Mouse (Mus musculus): ENCODE data around the gene Atxn3. TPM values are rescaled to one million over a fixed set of nuclear protein-coding genes. Genes with fewer than 3 reads are reported as not detected.
A peak's percentile ranks its signal among the peaks of the same experiment; 100 is the strongest.

Atxn3 gene
- total and polyA plus RNA-seq, 2 experiments from 2014 or later, result 8.9 to 13.7 TPM

DNA sequence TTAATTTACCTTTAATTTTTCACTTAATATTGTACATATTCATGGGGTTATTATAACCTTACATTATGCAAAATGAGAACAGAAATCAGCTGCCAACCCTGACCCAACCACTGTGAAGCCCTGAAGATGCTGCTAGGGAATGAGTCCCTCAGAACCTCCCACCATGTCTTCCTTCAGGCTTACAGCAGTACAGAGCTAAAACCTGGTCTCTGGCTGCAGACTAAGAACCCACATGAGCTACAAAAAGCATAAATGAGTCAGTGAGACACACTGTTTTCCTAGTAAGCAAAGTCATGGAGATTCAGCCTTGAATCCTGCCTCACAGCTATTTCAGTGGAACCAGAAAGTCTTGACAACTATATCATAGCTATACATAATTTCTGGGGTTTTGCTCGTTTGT lies 29.6 kb downstream of the Atxn3 start:
- no peak overlapping the region for H3K4me3 ChIP-seq (ENCODE audit: low read depth, low read length)
- no peak overlapping the region for H3K9ac ChIP-seq
- H3K27ac ChIP-seq (ENCODE audit: low read depth, low read length), result no peak overlapping the region
- peaks cover 70% of the 10 kb centered on the region for H3K36me3 ChIP-seq (ENCODE audit: insufficient read depth)
- H3K9me3 ChIP-seq (ENCODE audit: low read length), result no peaks in the 10 kb centered on the region
- no peak for DNase-seq
- TF ChIP-seq CTCF (IDR thresholded peaks at IDR 0.05; ENCODE audit: low read depth), result no peak
- no peak for ATAC-seq
- WGBS, result 85% methylated on average over 1 of the region's 1 CpGs
- no peaks in the 10 kb centered on the region for H3K4me1 ChIP-seq (ENCODE audit: insufficient read depth)
- no peaks in the 10 kb centered on the region for H3K27me3 ChIP-seq (ENCODE audit: insufficient read depth, low read length)
- H3K4me2 ChIP-seq (ENCODE audit: low read depth), result no peak overlapping the region

DNA sequence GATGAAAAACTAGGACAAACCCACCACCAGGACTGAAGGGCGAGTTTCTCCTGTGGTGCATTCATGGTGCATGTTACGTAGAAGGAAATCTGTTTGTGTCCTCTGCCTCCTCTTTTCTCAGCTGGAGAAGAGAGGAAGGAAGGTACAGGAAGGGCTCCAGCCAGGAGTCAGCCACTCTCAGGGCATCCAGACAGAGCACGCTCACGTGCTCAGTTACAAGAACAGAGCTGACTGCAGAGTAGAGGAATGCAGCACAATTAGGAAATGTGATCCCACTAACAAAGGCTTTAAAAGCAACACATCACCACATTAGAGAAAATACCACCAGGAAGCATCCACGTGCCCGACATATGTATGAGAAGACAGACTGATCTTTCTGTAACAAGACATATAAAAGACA lies 35.7 kb downstream of the Atxn3 start:
- no peak overlapping the region for H3K27ac ChIP-seq (ENCODE audit: low read depth, low read length)
- no peak for ATAC-seq
- no peak for DNase-seq
- H3K36me3 ChIP-seq (ENCODE audit: insufficient read depth), result peaks cover 46% of the 10 kb centered on the region
- no peak overlapping the region for H3K4me2 ChIP-seq (ENCODE audit: low read depth)
- TF ChIP-seq CTCF (IDR thresholded peaks at IDR 0.05; ENCODE audit: low read depth), result no peak
- H3K9me3 ChIP-seq (ENCODE audit: low read length), result no peaks in the 10 kb centered on the region
- H3K27me3 ChIP-seq (ENCODE audit: insufficient read depth, low read length), result no peaks in the 10 kb centered on the region
- WGBS, result 90% methylated on average over 6 of the region's 6 CpGs
- no peak overlapping the region for H3K4me3 ChIP-seq (ENCODE audit: low read depth, low read length)
- no peak overlapping the region for H3K9ac ChIP-seq
- no peaks in the 10 kb centered on the region for H3K4me1 ChIP-seq (ENCODE audit: insufficient read depth)

DNA sequence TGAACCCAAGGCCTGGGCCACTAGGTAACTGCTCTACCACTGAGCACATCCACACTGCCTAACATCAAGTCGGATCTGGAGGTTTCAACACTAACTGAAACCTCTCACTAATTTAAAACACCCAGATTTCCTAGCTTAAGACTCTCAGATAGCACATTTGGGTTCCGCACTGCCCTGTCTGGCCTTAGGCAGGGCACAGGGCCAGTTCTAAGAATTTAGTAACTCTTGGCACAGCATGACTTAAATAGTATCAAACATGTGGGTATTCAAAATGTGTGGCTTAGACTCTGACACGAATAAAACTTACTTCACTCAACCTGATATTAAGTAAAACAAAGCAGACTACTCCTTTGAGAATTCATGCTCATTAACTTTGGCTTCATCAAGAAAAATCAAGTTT lies 38.2 kb downstream of the Atxn3 start:
- Histone ChIP-seq H3K9me3 (ENCODE audit: low read length) (no peaks in the 10 kb centered on the region), H3K27me3 (ENCODE audit: insufficient read depth, low read length) (no peaks in the 10 kb centered on the region), H3K27ac (ENCODE audit: low read depth, low read length) (no peak overlapping the region), H3K9ac (no peak overlapping the region), H3K4me2 (ENCODE audit: low read depth) (no peak overlapping the region), H3K4me1 (ENCODE audit: insufficient read depth) (no peaks in the 10 kb centered on the region), H3K36me3 (ENCODE audit: insufficient read depth) (peaks cover 32% of the 10 kb centered on the region), H3K4me3 (ENCODE audit: low read depth, low read length) (no peak overlapping the region)
- no peak for TF ChIP-seq CTCF (IDR thresholded peaks at IDR 0.05; ENCODE audit: low read depth)
- 85% methylated on average over 3 of the region's 3 CpGs for WGBS
- no peak for DNase-seq
- ATAC-seq, result no peak

DNA sequence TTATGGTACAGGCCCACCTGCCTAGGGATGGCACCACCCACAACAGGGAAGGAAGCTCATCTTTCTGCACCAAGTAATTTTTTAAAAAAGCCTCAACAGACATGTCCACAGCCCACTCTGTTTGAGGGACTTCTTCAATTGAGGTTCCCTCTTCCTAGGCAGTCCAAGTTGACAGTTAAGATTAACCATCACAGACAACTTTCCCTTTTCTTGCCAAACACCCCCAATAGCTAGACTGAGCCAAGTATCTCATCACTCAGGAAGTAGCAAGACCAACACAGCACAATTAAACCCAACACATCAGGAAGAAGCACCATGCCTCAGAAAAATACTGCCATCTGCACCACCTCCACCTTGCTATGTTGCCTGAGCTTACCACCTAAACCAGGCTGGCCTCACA lies 40.9 kb downstream of the Atxn3 start:
- H3K4me1 ChIP-seq (ENCODE audit: insufficient read depth), result peaks cover 6% of the 10 kb centered on the region
- no peak overlapping the region for H3K9ac ChIP-seq
- no peak for TF ChIP-seq CTCF (IDR thresholded peaks at IDR 0.05; ENCODE audit: low read depth)
- H3K27me3 ChIP-seq (ENCODE audit: insufficient read depth, low read length), result no peaks in the 10 kb centered on the region
- ATAC-seq (no peak), DNase-seq (no peak)
- no peak overlapping the region for H3K27ac ChIP-seq (ENCODE audit: low read depth, low read length)
- H3K4me2 ChIP-seq (ENCODE audit: low read depth), result no peak overlapping the region
- H3K4me3 ChIP-seq (ENCODE audit: low read depth, low read length), result no peak overlapping the region
- H3K9me3 ChIP-seq (ENCODE audit: low read length), result no peaks in the 10 kb centered on the region
- H3K36me3 ChIP-seq (ENCODE audit: insufficient read depth), result peaks cover 7% of the 10 kb centered on the region; the same call in 1 of the 2 replicates

DNA sequence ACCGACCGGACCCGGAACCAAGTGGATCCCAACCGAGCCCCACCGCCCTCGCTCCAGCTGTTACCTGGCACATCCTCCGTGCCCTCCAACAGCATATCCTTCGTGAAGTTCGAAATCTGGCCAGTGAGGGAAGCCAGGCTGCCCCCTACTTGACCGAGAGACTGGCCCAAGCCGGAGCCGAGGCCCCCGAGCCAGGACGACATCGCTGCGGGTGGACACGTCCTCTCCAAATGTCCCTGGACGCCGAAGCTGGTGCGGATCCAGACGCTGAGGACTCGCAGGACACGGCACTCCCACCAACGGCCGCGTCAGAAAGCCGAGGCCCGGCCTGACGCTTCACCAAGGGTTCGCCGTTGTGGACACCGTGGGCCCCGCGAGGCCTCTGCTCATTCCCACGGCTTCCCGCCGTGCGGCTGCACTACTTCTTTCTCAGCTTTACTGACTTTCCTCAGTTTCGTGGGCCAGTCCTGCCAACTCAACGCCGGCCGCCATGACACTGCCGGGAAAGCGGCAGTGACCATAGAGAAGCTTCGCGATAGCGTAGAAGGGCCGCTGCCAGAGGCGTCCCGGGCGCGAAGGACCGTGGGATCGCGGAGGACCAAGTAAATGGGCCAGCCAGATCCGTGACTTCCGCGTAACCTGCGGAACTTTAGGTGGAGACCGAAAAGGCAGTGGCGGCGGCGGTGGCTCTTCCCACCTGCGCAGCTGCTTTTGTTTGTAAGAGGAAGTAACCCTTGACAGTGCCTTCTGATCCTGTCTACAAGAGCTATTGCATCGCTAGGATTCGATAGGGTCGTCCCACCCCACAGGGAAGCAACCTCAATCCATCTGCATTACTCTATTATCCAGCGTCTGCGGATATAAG lies 45.2 kb downstream of the Atxn3 start, which contains the start of gene Trip11:
TSS of gene Trip11 (minus strand) at position 642 of the 865 bp plus-strand sequence.
- H3K36me3 ChIP-seq (ENCODE audit: insufficient read depth), result no peaks in the 10 kb centered on the region

GRCm38 (mm10) chr12:101911346-101911745 lies 46.7 kb downstream of the Atxn3 start:
- Histone ChIP-seq H3K9me3 (ENCODE audit: low read length) (no peaks in the 10 kb centered on the region), H3K9ac (no peak overlapping the region), H3K27ac (ENCODE audit: low read depth, low read length) (no peak overlapping the region), H3K4me2 (ENCODE audit: low read depth) (peak overlapping the region; percentile 83; the same call in 1 of the 2 replicates), H3K36me3 (ENCODE audit: insufficient read depth) (no peaks in the 10 kb centered on the region), H3K27me3 (ENCODE audit: insufficient read depth, low read length) (no peaks in the 10 kb centered on the region), H3K4me1 (ENCODE audit: insufficient read depth) (peaks cover 19% of the 10 kb centered on the region), H3K4me3 (ENCODE audit: low read depth, low read length) (no peak overlapping the region)
- DNase-seq, result no peak
- TF ChIP-seq CTCF (IDR thresholded peaks at IDR 0.05; ENCODE audit: low read depth), result no peak
- 81% methylated on average over 3 of the region's 3 CpGs for WGBS
- no peak for ATAC-seq

More for the DNA sequence above, 45.2 kb downstream of the Atxn3 start, which contains the start of gene Trip11:
- H3K4me2 ChIP-seq (ENCODE audit: low read depth), result peak within 1 kb of the TSS; percentile 83
- no peaks in the 10 kb centered on the region for H3K27me3 ChIP-seq (ENCODE audit: insufficient read depth, low read length)
- no peak for TF ChIP-seq CTCF (IDR thresholded peaks at IDR 0.05; ENCODE audit: low read depth)
- WGBS, result under 1% methylated on average over 69 of the region's 69 CpGs
- no peaks in the 10 kb centered on the region for H3K9me3 ChIP-seq (ENCODE audit: low read length)
- H3K27ac ChIP-seq (ENCODE audit: low read depth, low read length), result peak within 1 kb of the TSS; percentile 87
- peak within 1 kb of the TSS; percentile 89 for H3K4me3 ChIP-seq (ENCODE audit: low read depth, low read length)
- H3K9ac ChIP-seq, result peak within 1 kb of the TSS; percentile 76
- peak; percentile 93 for DNase-seq
- peaks cover 19% of the 10 kb centered on the region for H3K4me1 ChIP-seq (ENCODE audit: insufficient read depth)
- peak; percentile 98 for ATAC-seq

DNA sequence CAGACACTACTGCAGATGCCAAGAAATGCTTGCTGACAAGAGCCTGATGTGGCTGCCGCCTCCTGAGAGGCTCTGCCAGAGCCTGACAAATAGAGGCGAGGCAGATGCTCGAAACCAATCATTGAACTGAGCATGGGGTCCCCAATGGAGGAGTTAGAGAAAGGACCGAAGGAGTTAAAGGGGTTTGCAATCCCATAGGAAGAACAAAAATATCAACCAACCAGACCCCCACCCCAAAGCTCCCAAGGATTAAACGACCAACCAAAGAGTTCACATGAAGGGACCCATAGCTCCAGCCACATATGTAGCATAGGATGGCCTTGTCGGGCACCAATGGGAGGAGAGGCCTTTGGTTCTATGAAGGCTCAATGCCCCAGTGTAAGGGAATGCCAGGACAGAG lies 47.7 kb downstream of the Atxn3 start:
- Histone ChIP-seq H3K27me3 (ENCODE audit: insufficient read depth, low read length) (no peaks in the 10 kb centered on the region), H3K9me3 (ENCODE audit: low read length) (no peaks in the 10 kb centered on the region), H3K9ac (no peak overlapping the region), H3K4me1 (ENCODE audit: insufficient read depth) (peaks cover 19% of the 10 kb centered on the region), H3K4me3 (ENCODE audit: low read depth, low read length) (no peak overlapping the region), H3K36me3 (ENCODE audit: insufficient read depth) (no peaks in the 10 kb centered on the region), H3K27ac (ENCODE audit: low read depth, low read length) (no peak overlapping the region), H3K4me2 (ENCODE audit: low read depth) (no peak overlapping the region)
- DNase-seq, result no peak
- no peak for TF ChIP-seq CTCF (IDR thresholded peaks at IDR 0.05; ENCODE audit: low read depth)
- 90% methylated on average over 6 of the region's 6 CpGs for WGBS
- no peak for ATAC-seq
